In the genomic region with DNA sequence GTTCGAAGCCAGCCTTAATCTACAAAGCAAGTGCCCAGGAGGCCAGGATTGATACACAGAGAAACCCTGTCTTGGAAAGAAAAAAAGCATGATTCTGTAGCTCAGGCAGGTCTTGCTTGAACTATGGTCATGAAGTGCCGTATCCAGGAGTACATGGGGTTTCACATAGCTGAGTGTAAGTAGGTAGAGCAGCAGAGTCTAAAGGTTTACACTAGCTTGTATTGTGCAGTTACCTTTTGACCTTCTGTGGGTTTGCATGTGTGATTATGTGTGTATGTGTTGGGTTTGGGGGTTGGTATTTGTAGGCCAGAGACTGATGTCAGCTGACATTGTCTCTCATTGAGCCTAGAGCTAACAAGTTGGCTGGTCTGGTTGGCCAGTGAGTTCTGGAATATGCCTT, we compare ENCODE assay signal across 21 mouse cellular contexts.
"Had no signal": no experiment of that assay in that cellular context is flagged by ENCODE, and none has a peak within 500 bp of the region (broad histone marks: within the 10 kb centered on the region; RNA-seq: fewer than 3 reads in every experiment).

No protein-coding gene starts in this region.

- ATAC-seq: hindbrain, postnatal 0 days; inflammation-experienced regulatory T-cells, adult 6 months; lung, postnatal 0 days; midbrain, embryonic 15.5 days had no signal

- H3K4me1 ChIP-seq: midbrain, embryonic 12.5 days; midbrain, embryonic 15.5 days; neural tube, embryonic 12.5 days; neural tube, embryonic 15.5 days; stomach, embryonic 15.5 days had no signal

- H3K9ac ChIP-seq: liver, embryonic 14.5 days; lung, embryonic 14.5 days; midbrain, embryonic 12.5 days; midbrain, embryonic 15.5 days; neural tube, embryonic 12.5 days; neural tube, embryonic 15.5 days; stomach, embryonic 15.5 days had no signal

- H3K27me3 ChIP-seq: midbrain, embryonic 12.5 days; midbrain, embryonic 15.5 days; neural tube, embryonic 12.5 days; neural tube, embryonic 15.5 days; stomach, embryonic 15.5 days had no signal

- H3K4me3 ChIP-seq: layer of hippocampus, adult 2 months; left cerebral cortex, adult 2 months; midbrain, embryonic 12.5 days; midbrain, embryonic 15.5 days; neural tube, embryonic 12.5 days; neural tube, embryonic 15.5 days; stomach, embryonic 15.5 days had no signal

- H3K9me3 ChIP-seq: midbrain, embryonic 12.5 days; midbrain, embryonic 15.5 days; neural tube, embryonic 12.5 days; neural tube, embryonic 15.5 days; stomach, embryonic 15.5 days had no signal

- DNase-seq: kidney, postnatal 14 days; layer of hippocampus, postnatal 36 days; lung, embryonic 14.5 days; right cerebral cortex, adult 18-20 months; right cerebral cortex, postnatal 14 days; right cerebral cortex, postnatal 4 days; spleen, adult 18-20 months; thymus, adult 18-20 months; thymus, postnatal 36 days had no signal

- H3K27ac ChIP-seq: hindbrain, postnatal 0 days; layer of hippocampus, adult 2 months; left cerebral cortex, adult 2 months; liver, embryonic 14.5 days; macrophage; midbrain, embryonic 15.5 days; neural tube, embryonic 12.5 days; neural tube, embryonic 15.5 days; stomach, embryonic 15.5 days had no signal

- H3K4me2 ChIP-seq: lung, embryonic 14.5 days; midbrain, embryonic 12.5 days; midbrain, embryonic 15.5 days; neural tube, embryonic 12.5 days; neural tube, embryonic 15.5 days; stomach, embryonic 15.5 days had no signal

- H3K36me3 ChIP-seq: midbrain, embryonic 15.5 days; neural tube, embryonic 15.5 days; stomach, embryonic 15.5 days had no signal
